Comparison of ENCODE assay signal across 7 mouse cellular contexts in the genomic region with DNA sequence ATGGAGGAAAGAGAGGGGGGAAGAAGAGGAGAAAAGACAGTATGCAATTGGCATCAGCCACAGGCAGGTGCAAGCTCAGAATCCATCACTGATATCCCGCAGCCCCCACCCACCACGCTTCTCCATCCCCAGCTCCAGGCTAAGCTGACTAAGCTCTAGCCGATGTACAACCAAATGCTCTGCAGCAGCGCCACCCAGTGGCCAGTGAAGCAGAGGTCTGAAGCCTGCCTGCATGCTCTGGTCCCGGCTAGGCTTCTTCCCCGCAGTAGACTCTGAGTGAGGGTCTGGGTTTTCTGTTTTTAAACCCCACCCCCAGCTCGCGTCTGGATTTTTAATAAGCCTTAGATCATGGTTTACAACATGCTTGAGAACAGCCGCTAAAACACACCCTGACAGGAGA. TPM values are rescaled to one million over a fixed set of nuclear protein-coding genes. Genes with fewer than 3 reads are reported as not detected.
DNase-seq lines count a peak whose midpoint lies in the region; ATAC-seq and TF ChIP-seq lines count a peak whose summit lies in the region.

No protein-coding gene starts in this region.

- 0 out of 2 replicates have a peak, but pooled peaks cover 3% of the 10 kb centered on the region for H3K27me3 ChIP-seq in embryonic facial prominence, embryonic 12.5 days
- H3K27me3 ChIP-seq in kidney, adult 2 months (replicated peaks; ENCODE audit: control insufficient read depth, insufficient read depth, low read length): no peaks in the 10 kb centered on the region
- H3K27me3 ChIP-seq in limb, embryonic 10.5 days (ENCODE audit: low read depth, poor library complexity, severe bottlenecking): peaks cover 29% of the 10 kb centered on the region
- H3K27me3 ChIP-seq in midbrain, embryonic 15.5 days (replicated peaks): no peaks in the 10 kb centered on the region

- no peak overlapping the region for H3K4me3 ChIP-seq in embryonic facial prominence, embryonic 12.5 days
- no peak overlapping the region for H3K4me3 ChIP-seq in kidney, adult 2 months (ENCODE audit: insufficient read depth, low read depth, low read length)
- H3K4me3 ChIP-seq in limb, embryonic 10.5 days: peak overlapping the region; percentile 18; the same call in 1 of the 2 replicates
- peak overlapping the region; percentile 24 for H3K4me3 ChIP-seq in midbrain, embryonic 15.5 days

- no peak for TF ChIP-seq POLR2A in kidney, adult 2 months (IDR thresholded peaks at IDR 0.05; ENCODE audit: low read depth, low read length)

- WGBS in embryonic facial prominence, embryonic 12.5 days: 3% methylated on average over 9 of the region's 9 CpGs
- 2% methylated on average over 9 of the region's 9 CpGs for WGBS in kidney, adult 2 months
- 3% methylated on average over 9 of the region's 9 CpGs for WGBS in limb, embryonic 10.5 days
- WGBS in midbrain, embryonic 15.5 days: under 1% methylated on average over 9 of the region's 9 CpGs

- no peak overlapping the region for H3K9ac ChIP-seq in embryonic facial prominence, embryonic 12.5 days
- H3K9ac ChIP-seq in midbrain, embryonic 15.5 days: peak overlapping the region; percentile 13

- peak overlapping the region; percentile 45 for H3K4me2 ChIP-seq in embryonic facial prominence, embryonic 12.5 days (replicated peaks)
- peak overlapping the region; percentile 53 for H3K4me2 ChIP-seq in midbrain, embryonic 15.5 days

- H3K9me3 ChIP-seq in embryonic facial prominence, embryonic 12.5 days: no peaks in the 10 kb centered on the region
- no peaks in the 10 kb centered on the region for H3K9me3 ChIP-seq in limb, embryonic 10.5 days (replicated peaks)
- H3K9me3 ChIP-seq in midbrain, embryonic 15.5 days: no peaks in the 10 kb centered on the region

- 0 out of 2 replicates have a peak, but pooled peaks cover 7% of the 10 kb centered on the region for H3K4me1 ChIP-seq in embryonic facial prominence, embryonic 12.5 days
- no peaks in the 10 kb centered on the region for H3K4me1 ChIP-seq in kidney, adult 2 months (ENCODE audit: control insufficient read depth, insufficient read depth, low read length)
- H3K4me1 ChIP-seq in limb, embryonic 10.5 days: peaks cover 7% of the 10 kb centered on the region
- peaks cover 9% of the 10 kb centered on the region for H3K4me1 ChIP-seq in midbrain, embryonic 15.5 days

- no peak overlapping the region for H3K27ac ChIP-seq in embryonic facial prominence, embryonic 12.5 days
- H3K27ac ChIP-seq in kidney, adult 2 months (ENCODE audit: insufficient read depth, low read depth, low read length): no peak overlapping the region
- H3K27ac ChIP-seq in limb, embryonic 10.5 days: no peak overlapping the region
- peak overlapping the region; percentile 31; the same call in 1 of the 2 replicates for H3K27ac ChIP-seq in midbrain, embryonic 15.5 days

- DNase-seq in adrenal gland, postnatal 25 days: peak; percentile 92
- DNase-seq in heart, adult 8-10 months (ENCODE audit: low spot score): peak; percentile 83
- peak; percentile 81 for DNase-seq in kidney, adult 2 months
- DNase-seq in limb, embryonic 10.5 days (ENCODE audit: low spot score): peak; percentile 93
- DNase-seq in spleen, postnatal 10 days (ENCODE audit: low spot score in 2 of 2): peak; percentile 55 to 86

- TF ChIP-seq CTCF in kidney, adult 2 months (conservative IDR thresholded peaks at IDR 0.05; ENCODE audit: insufficient read depth, insufficient read length, low read depth, low read length): peak; percentile 81

- ATAC-seq in embryonic facial prominence, embryonic 12.5 days (ENCODE audit: insufficient number of reproducible peaks, insufficient read depth, low FRiP score, low TSS enrichment): 0 out of 2 replicates have a peak, but pooled peaks have one; percentile 57
- ATAC-seq in midbrain, embryonic 15.5 days (replicated peaks): peak; percentile 95

- H3K36me3 ChIP-seq in embryonic facial prominence, embryonic 12.5 days: no peaks in the 10 kb centered on the region
- H3K36me3 ChIP-seq in kidney, adult 2 months (ENCODE audit: control insufficient read depth, insufficient read depth, low read length): no peaks in the 10 kb centered on the region
- no peaks in the 10 kb centered on the region for H3K36me3 ChIP-seq in limb, embryonic 10.5 days
- H3K36me3 ChIP-seq in midbrain, embryonic 15.5 days (replicated peaks): no peaks in the 10 kb centered on the region

RNA-seq across cellular contexts. Expression of a gene that starts 41.7 kb away (rescaled TPM):
- total RNA-seq in adrenal gland, postnatal 25 days (2021): 2.7 and 4.1 TPM in 2 replicates
- 4.2 TPM in 2 replicates for polyA plus RNA-seq in embryonic facial prominence, embryonic 12.5 days (2016; fragmentation: Nextera tagmentation; extraction: Ambion mirVana)
- total RNA-seq in heart, adult 8-10 months (2022): 1 to 10 TPM in 2 of 4 experiments, under 1 TPM in 2; 0.82 to 1.2 (median 1.0) TPM
- polyA plus RNA-seq in kidney, adult 2 months (2012; rRNA removed): 2.2 and 2.4 TPM in 2 replicates
- polyA plus RNA-seq in limb, embryonic 10.5 days (2016; fragmentation: Nextera tagmentation; extraction: Ambion mirVana): 2.8 and 3.8 TPM in 2 replicates
- 6.2 and 6.3 TPM in 2 replicates for polyA plus RNA-seq in midbrain, embryonic 15.5 days (2015; fragmentation: Nextera tagmentation; extraction: Ambion mirVana)

RNA-seq across cellular contexts. Expression of a gene that starts 42.8 kb away (rescaled TPM):
- total RNA-seq in adrenal gland, postnatal 25 days (2021): 4.4 and 8.4 TPM in 2 replicates
- polyA plus RNA-seq in embryonic facial prominence, embryonic 12.5 days (2016; fragmentation: Nextera tagmentation; extraction: Ambion mirVana): 12.4 and 15.6 TPM in 2 replicates
- total RNA-seq in heart, adult 8-10 months (2022): 1 to 10 TPM; 2.1 to 4.5 (median 3.1) TPM
- 4.6 and 6.1 TPM in 2 replicates for polyA plus RNA-seq in kidney, adult 2 months (2012; rRNA removed)
- polyA plus RNA-seq in limb, embryonic 10.5 days (2016; fragmentation: Nextera tagmentation; extraction: Ambion mirVana): 3.9 and 5.2 TPM in 2 replicates
- polyA plus RNA-seq in midbrain, embryonic 15.5 days (2015; fragmentation: Nextera tagmentation; extraction: Ambion mirVana): 26.1 and 27.8 TPM in 2 replicates

Comparison
In these comparisons a context has a peak if more than half of its experiments do, and no peak if none do; other contexts are left out.
1. H3K4me3 ChIP-seq: peak in limb, embryonic 10.5 days (single experiment) and midbrain, embryonic 15.5 days (single experiment); none in embryonic facial prominence, embryonic 12.5 days (single experiment) and kidney, adult 2 months (single experiment).
2. Peak in every context shown above with its lines, with median percentiles within 50 percentile points of each other: DNase-seq.